Mouse (Mus musculus) embryonic facial prominence, embryonic 15.5 days (tissue): Measurements from ENCODE around the gene Slc35c2. TPM values are rescaled to one million over a fixed set of nuclear protein-coding genes. Genes with fewer than 3 reads are reported as not detected.

Experiments used
- ATAC-seq: fragments of 200-750 bp; cut with Nextera tagmentation; 2 replicates; pipeline ENCODE4 v1.8.0; 2017; ENCODE audit warnings: low read depth, moderate TSS enrichment; ENCODE audit not compliant: insufficient number of reproducible peaks, low FRiP score, low TSS enrichment
- H3K27ac ChIP-seq: fragments of 300-500 bp; sonication (generic); replicated peaks from 2 replicates; pipeline ENCODE4 v1.5.1; 2015; ENCODE audit warnings: mild to moderate bottlenecking, inconsistent platforms
- H3K27me3 ChIP-seq: fragments of 300-500 bp; sonication (generic); 2 replicates; pipeline ENCODE4 v1.6.1; 2015; ENCODE audit warnings: inconsistent platforms
- H3K36me3 ChIP-seq: fragments of 300-500 bp; sonication (generic); 2 replicates; pipeline ENCODE4 v1.6.1; 2015; ENCODE audit warnings: mild to moderate bottlenecking, inconsistent platforms
- H3K4me1 ChIP-seq: fragments of 300-500 bp; sonication (generic); 2 replicates; pipeline ENCODE4 v1.6.1; 2015; ENCODE audit warnings: inconsistent platforms
- H3K4me2 ChIP-seq: fragments of 300-500 bp; sonication (generic); replicated peaks from 2 replicates; pipeline ENCODE4 v1.6.1; 2015; ENCODE audit warnings: mild to moderate bottlenecking, inconsistent platforms
- H3K4me3 ChIP-seq: fragments of 300-500 bp; sonication (generic); replicated peaks from 2 replicates; pipeline ENCODE4 v1.5.1; 2015; ENCODE audit warnings: mild to moderate bottlenecking, inconsistent platforms
- H3K9ac ChIP-seq: fragments of 300-500 bp; sonication (generic); 2 replicates; pipeline ENCODE4 v1.6.1; 2015; ENCODE audit warnings: inconsistent platforms
- H3K9me3 ChIP-seq: fragments of 300-500 bp; sonication (generic); replicated peaks from 2 replicates; pipeline ENCODE4 v1.6.1; 2016; ENCODE audit warnings: inconsistent platforms
- WGBS: fragments of 180-500 bp; shearing (Covaris S2); methylation state at CpG from one replicate; pipeline ENCODE4 v1.1.7; 2015; 5-methylcytosine and 5-hydroxymethylcytosine counted together
- polyA plus RNA-seq: library from polyadenylated mRNA; unstranded; fragments of >200 nt; fragmentation: Nextera tagmentation; extraction: Ambion mirVana; gene quantifications from 2 replicates; pipeline ENCODE4 v1.2.1, GENCODE M21; 2015

The Slc35c2 gene
- polyA plus RNA-seq, 1 experiment from 2014 or later = 59.5 TPM

GRCm38 (mm10) chr2:165286361-165287201 is 1.1 kb downstream of the Slc35c2 start:
- peak overlapping the region; percentile 84 for H3K4me3 ChIP-seq
- no peaks in the 10 kb centered on the region for H3K27me3 ChIP-seq
- peak overlapping the region; percentile 58 for H3K9ac ChIP-seq
- H3K9me3 ChIP-seq = no peaks in the 10 kb centered on the region
- whole genome bisulfite sequencing = 54% methylated on average over 18 of the region's 18 CpGs
- H3K36me3 ChIP-seq = peaks cover 23% of the 10 kb centered on the region
- peaks cover 35% of the 10 kb centered on the region for H3K4me1 ChIP-seq
- ATAC-seq = no peak
- H3K27ac ChIP-seq = peak overlapping the region; percentile 88; the same call in 1 of the 2 replicates
- peak overlapping the region; percentile 85 for H3K4me2 ChIP-seq

- Histone ChIP-seq H3K27ac (no peak overlapping the region), H3K4me3 (no peak overlapping the region), H3K36me3 (peaks cover 15% of the 10 kb centered on the region), H3K9me3 (no peaks in the 10 kb centered on the region), H3K4me1 (peaks cover 35% of the 10 kb centered on the region), H3K9ac (no peak overlapping the region), H3K4me2 (no peak overlapping the region), H3K27me3 (no peaks in the 10 kb centered on the region)
- no peak for ATAC-seq
- 82% methylated on average over 8 of the region's 8 CpGs for WGBS
These were observed 2.0 kb downstream of the Slc35c2 start for GRCm38 (mm10) chr2:165285621-165286020.

GRCm38 (mm10) chr2:165285034-165285433 is 2.6 kb downstream of the Slc35c2 start:
- H3K4me1 ChIP-seq = peaks cover 35% of the 10 kb centered on the region
- H3K9me3 ChIP-seq = no peaks in the 10 kb centered on the region
- H3K4me2 ChIP-seq = no peak overlapping the region
- WGBS = 88% methylated on average over 3 of the region's 3 CpGs
- H3K27me3 ChIP-seq = no peaks in the 10 kb centered on the region
- H3K4me3 ChIP-seq = no peak overlapping the region
- ATAC-seq = no peak
- H3K36me3 ChIP-seq = peaks cover 9% of the 10 kb centered on the region
- H3K9ac ChIP-seq = no peak overlapping the region
- no peak overlapping the region for H3K27ac ChIP-seq

DNA sequence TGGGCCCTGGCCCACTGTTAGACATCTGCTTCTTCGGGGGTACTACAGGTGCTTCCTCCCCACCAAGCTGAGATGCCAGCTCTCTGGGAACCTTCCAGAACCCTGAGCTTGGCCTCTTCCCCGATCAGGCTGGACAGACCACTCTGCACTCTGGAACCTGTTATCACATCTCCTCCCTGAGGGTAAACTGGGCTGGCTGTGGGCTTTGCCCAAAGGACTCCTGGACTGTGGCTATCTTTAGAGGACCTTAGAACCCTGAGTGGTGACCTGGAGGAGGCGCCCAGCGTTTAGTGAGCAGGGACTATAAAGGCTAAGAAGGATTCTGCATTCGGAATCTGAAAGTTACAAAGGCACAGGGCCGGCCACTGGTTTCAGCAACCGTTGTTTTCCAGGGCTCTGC is 3.3 kb downstream of the Slc35c2 start:
- H3K9ac ChIP-seq = no peak overlapping the region

GRCm38 (mm10) chr2:165283644-165284043 is 4.0 kb downstream of the Slc35c2 start:
- no peaks in the 10 kb centered on the region for H3K36me3 ChIP-seq
- 84% methylated on average over 3 of the region's 3 CpGs for WGBS

More for the DNA sequence above, 3.3 kb downstream of the Slc35c2 start:
- Histone ChIP-seq H3K4me2 (no peak overlapping the region), H3K4me3 (no peak overlapping the region), H3K27ac (no peak overlapping the region), H3K27me3 (no peaks in the 10 kb centered on the region), H3K4me1 (peaks cover 35% of the 10 kb centered on the region), H3K36me3 (0 out of 2 replicates have a peak, but pooled peaks cover 3% of the 10 kb centered on the region), H3K9me3 (no peaks in the 10 kb centered on the region)
- 84% methylated on average over 7 of the region's 7 CpGs for WGBS
- ATAC-seq = no peak

GRCm38 (mm10) chr2:165281779-165282311 is 5.8 kb downstream of the Slc35c2 start:
- Histone ChIP-seq H3K9me3 (no peaks in the 10 kb centered on the region), H3K27ac (no peak overlapping the region), H3K9ac (no peak overlapping the region), H3K27me3 (no peaks in the 10 kb centered on the region), H3K36me3 (peaks cover 15% of the 10 kb centered on the region), H3K4me1 (peaks cover 19% of the 10 kb centered on the region), H3K4me3 (no peak overlapping the region), H3K4me2 (no peak overlapping the region)
- no peak for ATAC-seq
- 44% methylated on average over 5 of the region's 6 CpGs for WGBS

More at GRCm38 (mm10) chr2:165283644-165284043, 4.0 kb downstream of the Slc35c2 start:
- Histone ChIP-seq H3K4me2 (no peak overlapping the region), H3K4me1 (peaks cover 31% of the 10 kb centered on the region), H3K27ac (no peak overlapping the region), H3K9me3 (no peaks in the 10 kb centered on the region), H3K4me3 (no peak overlapping the region), H3K27me3 (no peaks in the 10 kb centered on the region), H3K9ac (no peak overlapping the region)
- ATAC-seq = no peak

GRCm38 (mm10) chr2:165279351-165279750 is 8.3 kb downstream of the Slc35c2 start:
- H3K9me3 ChIP-seq = no peaks in the 10 kb centered on the region
- ATAC-seq = no peak
- H3K4me3 ChIP-seq = no peak overlapping the region
- H3K27me3 ChIP-seq = no peaks in the 10 kb centered on the region
- 44% methylated on average over 10 of the region's 10 CpGs for WGBS
- peaks cover 25% of the 10 kb centered on the region for H3K4me1 ChIP-seq
- H3K27ac ChIP-seq = no peak overlapping the region
- no peak overlapping the region for H3K9ac ChIP-seq
- no peak overlapping the region for H3K4me2 ChIP-seq
- peaks cover 21% of the 10 kb centered on the region for H3K36me3 ChIP-seq

DNA sequence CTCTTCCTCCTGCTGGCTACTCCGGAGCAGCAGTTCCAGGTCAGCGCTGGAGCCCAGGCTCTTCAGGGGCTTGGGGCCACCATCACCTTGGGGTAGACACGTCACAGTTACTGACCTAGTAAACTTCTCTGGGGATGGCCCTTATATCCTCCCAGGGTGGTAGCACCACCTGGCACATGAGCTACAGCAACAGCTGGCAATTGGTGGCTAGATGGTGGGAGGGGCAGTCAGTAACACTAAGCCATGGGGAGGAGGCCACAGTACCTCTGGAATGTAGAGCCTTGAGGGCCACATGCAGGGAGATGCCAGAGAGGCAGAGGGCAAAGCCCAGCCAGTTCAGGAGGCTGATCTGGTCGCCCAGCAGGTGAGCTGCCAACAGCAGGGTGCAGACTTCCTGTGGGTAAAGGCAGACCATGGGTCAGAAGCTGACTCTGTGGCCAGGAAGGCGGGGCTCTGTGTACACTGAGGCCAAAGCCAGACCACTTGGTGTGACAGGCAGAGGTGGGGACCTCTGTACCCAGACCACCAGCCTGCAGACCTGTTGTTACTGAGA is 10.4 kb downstream of the Slc35c2 start:
- Histone ChIP-seq H3K27ac (no peak overlapping the region), H3K9me3 (no peaks in the 10 kb centered on the region), H3K4me2 (no peak overlapping the region), H3K4me3 (no peak overlapping the region), H3K36me3 (peaks cover 21% of the 10 kb centered on the region), H3K4me1 (peaks cover 22% of the 10 kb centered on the region), H3K9ac (no peak overlapping the region), H3K27me3 (no peaks in the 10 kb centered on the region)
- no peak for ATAC-seq
- whole genome bisulfite sequencing = 75% methylated on average over 5 of the region's 5 CpGs

DNA sequence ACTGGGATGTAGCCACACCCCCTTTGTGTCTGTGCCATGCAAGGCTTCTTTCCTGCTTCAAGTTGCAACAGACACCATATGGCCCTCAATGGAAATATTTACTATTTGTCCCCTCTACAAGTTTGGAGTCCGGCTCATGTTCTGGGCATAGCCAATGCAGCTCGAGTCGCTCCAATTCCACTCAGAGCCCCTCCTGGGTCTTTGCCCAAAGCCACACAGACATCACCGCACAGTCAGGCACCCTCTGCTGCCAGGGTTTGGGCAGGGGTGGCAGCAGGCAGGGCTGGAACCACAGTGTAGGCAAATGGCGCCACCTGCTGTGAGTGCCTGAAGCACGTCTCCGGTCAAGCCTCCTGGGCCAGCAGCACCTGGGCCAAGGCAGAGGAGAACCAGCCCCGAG is 11.8 kb downstream of the Slc35c2 start:
- H3K36me3 ChIP-seq = peaks cover 21% of the 10 kb centered on the region
- whole genome bisulfite sequencing = 20% methylated on average over 8 of the region's 8 CpGs
- H3K9me3 ChIP-seq = no peaks in the 10 kb centered on the region
- H3K27me3 ChIP-seq = no peaks in the 10 kb centered on the region
- H3K9ac ChIP-seq = no peak overlapping the region
- peak; percentile 55; the same call in 1 of the 2 replicates for ATAC-seq
- H3K27ac ChIP-seq = peak overlapping the region; percentile 58; the same call in 1 of the 2 replicates
- H3K4me2 ChIP-seq = no peak overlapping the region
- H3K4me1 ChIP-seq = peaks cover 21% of the 10 kb centered on the region
- no peak overlapping the region for H3K4me3 ChIP-seq

- H3K27ac ChIP-seq = peak overlapping the region; percentile 58; the same call in 1 of the 2 replicates
- H3K27me3 ChIP-seq = no peaks in the 10 kb centered on the region
- H3K36me3 ChIP-seq = peaks cover 21% of the 10 kb centered on the region
- WGBS = 25% methylated on average over 8 of the region's 8 CpGs
- no peaks in the 10 kb centered on the region for H3K9me3 ChIP-seq
- no peak overlapping the region for H3K4me2 ChIP-seq
- H3K9ac ChIP-seq = no peak overlapping the region
- peak; percentile 53 for ATAC-seq
- peaks cover 21% of the 10 kb centered on the region for H3K4me1 ChIP-seq
- no peak overlapping the region for H3K4me3 ChIP-seq
These were observed 12.5 kb downstream of the Slc35c2 start for GRCm38 (mm10) chr2:165275124-165275640.

GRCm38 (mm10) chr2:165273589-165273988 is 14.1 kb downstream of the Slc35c2 start:
- no peak overlapping the region for H3K4me2 ChIP-seq
- H3K27ac ChIP-seq = no peak overlapping the region
- H3K4me3 ChIP-seq = no peak overlapping the region
- peaks cover 21% of the 10 kb centered on the region for H3K4me1 ChIP-seq
- no peak overlapping the region for H3K9ac ChIP-seq
- H3K9me3 ChIP-seq = no peaks in the 10 kb centered on the region
- whole genome bisulfite sequencing = 43% methylated on average over 4 of the region's 4 CpGs
- ATAC-seq = no peak
- H3K36me3 ChIP-seq = peaks cover 21% of the 10 kb centered on the region
- no peaks in the 10 kb centered on the region; the same call in 1 of the 2 replicates for H3K27me3 ChIP-seq
